Mouse (Mus musculus) limb, embryonic 11.5 days (tissue): ENCODE measurements around the gene Dip2b. TPM values are rescaled to one million over a fixed set of nuclear protein-coding genes. Genes with fewer than 3 reads are reported as not detected.

ENCODE experiments used
- ATAC-seq: fragments of 200-750 bp; cut with Nextera tagmentation; 2 replicates; pipeline ENCODE4 v1.8.0; 2017; ENCODE audit warnings: low read depth; ENCODE audit not compliant: insufficient number of reproducible peaks, low FRiP score, low TSS enrichment
- DNase-seq: peaks from one replicate; pipeline ENCODE4 v3.0.0-alpha.2; 2015; ENCODE audit warnings: low spot score
- H3K27ac ChIP-seq: fragments of 300-500 bp; sonication (generic); replicated peaks from 2 replicates; pipeline ENCODE4 v1.5.1; 2014; ENCODE audit warnings: low read depth, mild to moderate bottlenecking, low read length
- H3K27me3 ChIP-seq: fragments of 300-500 bp; sonication (generic); 2 replicates; pipeline ENCODE4 v1.6.1; 2014; ENCODE audit warnings: mild to moderate bottlenecking, low read length, mixed read lengths; ENCODE audit not compliant: control insufficient read depth, insufficient read depth
- H3K36me3 ChIP-seq: fragments of 300-500 bp; sonication (generic); 2 replicates; pipeline ENCODE4 v1.6.1; 2014; ENCODE audit warnings: mild to moderate bottlenecking, low read length, moderate library complexity, mixed read lengths; ENCODE audit not compliant: control insufficient read depth, insufficient read depth
- H3K4me1 ChIP-seq: fragments of 300-500 bp; sonication (generic); 2 replicates; pipeline ENCODE4 v1.6.1; 2014; ENCODE audit warnings: low read length, mixed read lengths; ENCODE audit not compliant: control insufficient read depth, insufficient read depth
- H3K4me2 ChIP-seq: fragments of 300-500 bp; sonication (generic); 2 replicates; pipeline ENCODE4 v1.6.1; 2014; ENCODE audit warnings: low read depth, mild to moderate bottlenecking, moderate library complexity; ENCODE audit not compliant: severe bottlenecking
- H3K4me3 ChIP-seq: fragments of 300-500 bp; sonication (generic); 2 replicates; pipeline ENCODE4 v1.5.1; 2014; ENCODE audit warnings: low read depth, low read length
- H3K9ac ChIP-seq: fragments of 300-500 bp; sonication (generic); 2 replicates; pipeline ENCODE4 v1.6.1; 2014; ENCODE audit warnings: mild to moderate bottlenecking, low read length
- H3K9me3 ChIP-seq: fragments of 300-500 bp; sonication (generic); 2 replicates; pipeline ENCODE4 v1.6.1; 2016; ENCODE audit warnings: low read length; ENCODE audit not compliant: control insufficient read depth
- WGBS: fragments of 180-500 bp; shearing (Covaris S2); extraction: QIAGEN DNeasy Blood & Tissue Kit; methylation state at CpG from one replicate; pipeline ENCODE4 v1.1.7; 2014; 5-methylcytosine and 5-hydroxymethylcytosine counted together
- polyA plus RNA-seq: library from polyadenylated mRNA; unstranded; fragments of >200 nt; fragmentation: Nextera tagmentation; extraction: Ambion mirVana; gene quantifications from 2 replicates; pipeline ENCODE4 v1.2.1, GENCODE M21; 2014

The Dip2b gene
- polyA plus RNA-seq, 1 experiment from 2014 or later = 18.5 TPM

DNA sequence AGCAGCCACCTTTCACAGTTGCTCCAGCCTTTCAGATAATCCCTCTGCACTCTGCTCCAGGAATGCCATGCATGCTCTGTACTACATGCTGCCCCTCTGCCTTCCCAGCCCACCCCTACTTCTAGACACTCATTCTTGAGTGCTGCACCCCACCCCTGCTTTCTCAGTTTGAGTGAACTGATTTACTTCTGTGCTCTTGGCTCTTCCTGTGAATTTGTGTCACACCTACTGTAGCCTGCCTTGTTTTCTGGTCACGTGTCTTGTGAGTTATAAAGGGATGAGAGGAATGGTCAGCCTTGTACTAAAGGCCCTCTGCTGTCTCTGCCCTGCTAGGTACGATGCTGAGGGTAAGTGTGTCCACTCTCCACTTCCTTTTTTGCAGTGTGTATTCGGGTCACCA lies 163.3 kb downstream of the Dip2b start:
- H3K9me3 ChIP-seq = no peaks in the 10 kb centered on the region
- H3K27ac ChIP-seq = no peak overlapping the region
- DNase-seq (no peak), ATAC-seq (no peak)
- H3K9ac ChIP-seq = no peak overlapping the region
- no peaks in the 10 kb centered on the region for H3K4me1 ChIP-seq
- H3K4me2 ChIP-seq = no peak overlapping the region
- no peak overlapping the region for H3K4me3 ChIP-seq
- WGBS = 93% methylated on average over 3 of the region's 3 CpGs
- no peaks in the 10 kb centered on the region for H3K27me3 ChIP-seq
- peaks cover 5% of the 10 kb centered on the region; the same call in 1 of the 2 replicates for H3K36me3 ChIP-seq

DNA sequence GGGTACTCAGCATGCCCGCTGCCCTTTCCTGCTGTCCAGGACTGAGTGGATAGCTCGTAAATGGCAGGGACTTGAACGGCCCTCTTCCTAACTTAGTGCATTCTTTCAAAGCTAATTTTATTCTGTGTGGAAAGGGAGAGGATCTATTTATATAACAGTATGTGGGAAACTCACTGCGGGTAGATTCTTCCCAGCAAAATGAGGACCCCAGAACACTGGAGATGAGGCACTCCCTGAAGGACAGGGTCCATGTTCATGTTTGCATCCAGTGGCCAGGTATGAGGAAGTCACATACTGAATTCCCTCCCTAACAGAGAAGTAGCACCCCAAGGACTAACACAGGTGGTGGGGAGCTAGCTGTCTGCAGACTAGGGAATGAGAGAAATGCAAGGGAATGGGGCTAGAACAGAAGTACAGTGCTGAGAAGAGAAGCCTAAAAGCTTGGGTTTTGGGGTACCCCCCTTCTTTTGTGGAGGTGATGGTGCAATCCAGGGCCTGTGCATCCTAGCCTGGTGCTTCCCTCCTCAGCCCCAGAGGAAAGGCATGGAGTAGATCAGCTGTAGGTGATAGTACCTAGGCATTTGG lies 164.1 kb downstream of the Dip2b start:
- WGBS = 90% methylated on average over 4 of the region's 4 CpGs
- Histone ChIP-seq H3K36me3 (peaks cover 2% of the 10 kb centered on the region; the same call in 1 of the 2 replicates), H3K27me3 (no peaks in the 10 kb centered on the region), H3K4me2 (no peak overlapping the region), H3K4me3 (no peak overlapping the region), H3K4me1 (no peaks in the 10 kb centered on the region), H3K9ac (no peak overlapping the region), H3K27ac (no peak overlapping the region), H3K9me3 (no peaks in the 10 kb centered on the region)
- no peak for DNase-seq
- ATAC-seq = no peak

DNA sequence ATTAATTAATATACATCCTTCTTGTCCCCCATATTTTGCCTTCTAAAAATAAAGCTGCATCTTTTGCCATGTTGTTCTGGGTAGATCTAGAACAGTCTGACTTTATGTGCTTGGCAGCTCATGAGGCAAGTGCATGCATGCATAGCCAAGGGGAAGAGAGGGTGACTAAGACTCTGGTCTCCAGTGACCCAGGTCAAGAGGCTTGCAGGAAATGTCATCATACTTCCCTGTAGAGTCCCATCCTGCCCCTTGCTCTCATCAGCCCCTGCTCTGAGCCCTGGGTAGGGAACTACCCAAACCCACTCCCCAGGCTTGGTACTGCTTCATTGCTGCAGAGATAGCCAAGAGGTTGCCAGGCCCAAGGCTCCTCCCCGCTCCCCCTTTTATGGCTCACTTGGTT lies 166.1 kb downstream of the Dip2b start:
- Histone ChIP-seq H3K27ac (no peak overlapping the region), H3K9me3 (no peaks in the 10 kb centered on the region), H3K4me2 (no peak overlapping the region), H3K27me3 (no peaks in the 10 kb centered on the region), H3K36me3 (peaks cover 6% of the 10 kb centered on the region; the same call in 1 of the 2 replicates), H3K4me1 (no peaks in the 10 kb centered on the region), H3K9ac (no peak overlapping the region), H3K4me3 (no peak overlapping the region)
- no peak for DNase-seq
- ATAC-seq = no peak
- 78% methylated on average over 1 of the region's 1 CpGs for WGBS

DNA sequence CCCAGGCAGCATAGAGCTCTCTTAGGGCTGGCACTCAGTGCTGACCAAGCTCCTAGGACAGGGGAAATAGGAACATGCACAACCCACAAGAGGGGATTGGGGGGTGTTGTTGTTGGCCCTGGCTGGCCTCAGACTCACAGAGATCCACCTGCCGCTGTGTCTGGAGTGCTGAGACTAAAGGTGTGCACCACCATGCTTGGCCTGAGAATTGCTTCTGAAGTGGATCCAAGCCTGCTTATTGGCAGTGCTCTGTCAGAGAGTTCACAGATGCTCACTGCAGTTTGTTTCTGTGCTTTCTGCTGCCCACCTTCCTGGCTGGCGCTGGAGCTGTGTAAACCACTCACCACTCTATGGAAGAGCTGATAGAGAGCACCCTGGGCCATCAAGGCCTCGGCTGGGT lies 171.5 kb downstream of the Dip2b start:
- no peak overlapping the region for H3K4me3 ChIP-seq
- no peaks in the 10 kb centered on the region for H3K27me3 ChIP-seq
- H3K9ac ChIP-seq = no peak overlapping the region
- no peak for DNase-seq
- 95% methylated on average over 3 of the region's 3 CpGs for WGBS
- no peaks in the 10 kb centered on the region for H3K4me1 ChIP-seq
- H3K9me3 ChIP-seq = no peaks in the 10 kb centered on the region
- ATAC-seq = no peak
- H3K27ac ChIP-seq = no peak overlapping the region
- no peak overlapping the region for H3K4me2 ChIP-seq
- peaks cover 23% of the 10 kb centered on the region for H3K36me3 ChIP-seq

DNA sequence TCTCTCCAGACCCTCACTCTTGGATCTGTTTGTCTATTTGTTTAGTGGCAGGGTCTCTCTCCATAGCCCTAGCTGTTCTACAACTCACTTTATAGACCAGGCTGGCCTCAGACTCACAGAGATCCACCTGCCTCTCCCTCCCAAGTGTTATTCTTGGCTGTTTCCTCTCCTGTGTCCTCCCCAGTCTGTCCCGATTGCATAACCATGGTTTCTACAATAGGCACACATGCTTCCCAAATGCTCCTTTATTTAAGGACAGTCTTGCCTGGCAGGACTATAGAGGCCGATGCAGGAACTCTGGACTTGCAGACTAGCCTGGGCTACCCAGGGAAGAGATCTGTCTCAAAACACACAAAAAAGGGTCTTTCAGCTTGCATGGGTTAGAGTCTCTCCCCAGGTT lies 174.9 kb downstream of the Dip2b start:
- no peak for ATAC-seq
- no peak overlapping the region for H3K27ac ChIP-seq

DNA sequence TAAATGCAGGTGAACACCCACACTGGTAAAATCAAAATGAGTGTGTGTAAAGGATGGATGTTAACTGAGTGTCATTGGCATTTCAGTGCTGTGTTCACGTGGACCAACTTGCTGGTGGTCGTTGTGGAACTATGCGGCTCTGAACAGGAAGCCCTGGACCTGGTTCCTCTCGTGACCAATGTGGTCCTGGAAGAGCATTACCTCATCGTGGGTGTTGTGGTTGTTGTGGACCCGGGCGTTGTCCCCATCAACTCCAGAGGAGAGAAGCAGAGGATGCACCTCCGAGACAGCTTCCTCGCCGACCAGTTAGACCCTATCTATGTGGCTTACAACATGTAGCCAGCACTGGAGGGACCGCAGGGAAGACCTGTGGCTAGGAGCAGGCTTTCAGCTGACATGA lies 176.6 kb downstream of the Dip2b start:
- H3K4me2 ChIP-seq = no peak overlapping the region
- no peaks in the 10 kb centered on the region for H3K27me3 ChIP-seq
- H3K9ac ChIP-seq = no peak overlapping the region
- DNase-seq = no peak
- no peak overlapping the region for H3K27ac ChIP-seq
- no peaks in the 10 kb centered on the region for H3K4me1 ChIP-seq
- peaks cover 26% of the 10 kb centered on the region for H3K36me3 ChIP-seq
- no peak for ATAC-seq
- 97% methylated on average over 11 of the region's 11 CpGs for WGBS
- no peak overlapping the region for H3K4me3 ChIP-seq
- H3K9me3 ChIP-seq = no peaks in the 10 kb centered on the region

More for the DNA sequence above, 174.9 kb downstream of the Dip2b start:
- 97% methylated on average over 2 of the region's 2 CpGs for WGBS
- no peak for DNase-seq
- no peak overlapping the region for H3K4me2 ChIP-seq
- peaks cover 32% of the 10 kb centered on the region for H3K36me3 ChIP-seq
- no peaks in the 10 kb centered on the region for H3K27me3 ChIP-seq
- H3K9me3 ChIP-seq = no peaks in the 10 kb centered on the region
- H3K9ac ChIP-seq = no peak overlapping the region
- H3K4me1 ChIP-seq = no peaks in the 10 kb centered on the region
- no peak overlapping the region for H3K4me3 ChIP-seq

DNA sequence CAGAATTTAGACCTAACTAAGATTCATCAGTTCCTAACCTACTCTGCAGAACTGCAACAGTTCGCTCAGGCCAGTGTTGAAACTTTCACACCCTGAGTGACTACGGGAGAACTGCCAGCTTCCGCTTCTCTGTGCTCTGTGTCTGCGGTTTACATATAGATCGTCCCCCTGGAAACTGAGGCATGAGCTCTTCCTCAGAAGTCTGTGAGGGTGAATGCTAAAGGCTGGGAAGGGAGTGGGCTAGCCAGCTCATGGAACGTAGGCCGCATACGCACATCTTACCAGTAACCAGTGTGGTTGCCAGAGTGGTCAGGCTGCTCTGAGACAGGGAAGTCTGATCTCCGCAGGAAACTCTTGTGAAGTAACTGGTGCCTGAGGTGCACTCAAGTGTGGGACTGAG lies 177.7 kb downstream of the Dip2b start:
- Histone ChIP-seq H3K4me1 (no peaks in the 10 kb centered on the region), H3K9me3 (no peaks in the 10 kb centered on the region), H3K4me3 (no peak overlapping the region), H3K4me2 (no peak overlapping the region), H3K9ac (no peak overlapping the region), H3K27me3 (no peaks in the 10 kb centered on the region), H3K27ac (no peak overlapping the region), H3K36me3 (peaks cover 19% of the 10 kb centered on the region)
- WGBS = 95% methylated on average over 9 of the region's 9 CpGs
- no peak for DNase-seq
- no peak for ATAC-seq

DNA sequence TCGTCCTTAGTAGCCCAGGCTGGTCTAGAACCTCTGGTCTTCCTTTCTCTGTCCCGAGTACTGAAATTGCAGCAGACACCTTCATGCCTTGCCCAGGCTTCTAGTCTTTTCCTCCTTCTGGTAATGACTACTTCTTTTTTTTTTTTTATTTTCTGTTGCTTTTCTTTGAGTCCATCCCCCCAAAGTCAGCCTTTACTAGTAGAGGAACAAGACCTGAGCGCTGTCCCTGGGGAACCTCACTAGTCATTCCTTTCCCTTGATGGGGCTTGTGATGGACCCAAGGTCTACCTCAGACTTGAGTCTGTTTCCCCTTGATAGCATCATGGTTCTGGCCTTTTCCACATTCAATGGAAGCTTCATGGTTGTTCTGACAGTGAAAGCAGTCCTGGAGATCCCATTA lies 179.6 kb downstream of the Dip2b start:
- Histone ChIP-seq H3K27ac (no peak overlapping the region), H3K27me3 (no peaks in the 10 kb centered on the region), H3K4me3 (no peak overlapping the region), H3K36me3 (peaks cover 11% of the 10 kb centered on the region; the same call in 1 of the 2 replicates), H3K9me3 (no peaks in the 10 kb centered on the region; the same call in 1 of the 2 replicates), H3K9ac (no peak overlapping the region), H3K4me2 (no peak overlapping the region), H3K4me1 (no peaks in the 10 kb centered on the region)
- no peak for DNase-seq
- no peak for ATAC-seq
- 98% methylated on average over 3 of the region's 3 CpGs for WGBS

DNA sequence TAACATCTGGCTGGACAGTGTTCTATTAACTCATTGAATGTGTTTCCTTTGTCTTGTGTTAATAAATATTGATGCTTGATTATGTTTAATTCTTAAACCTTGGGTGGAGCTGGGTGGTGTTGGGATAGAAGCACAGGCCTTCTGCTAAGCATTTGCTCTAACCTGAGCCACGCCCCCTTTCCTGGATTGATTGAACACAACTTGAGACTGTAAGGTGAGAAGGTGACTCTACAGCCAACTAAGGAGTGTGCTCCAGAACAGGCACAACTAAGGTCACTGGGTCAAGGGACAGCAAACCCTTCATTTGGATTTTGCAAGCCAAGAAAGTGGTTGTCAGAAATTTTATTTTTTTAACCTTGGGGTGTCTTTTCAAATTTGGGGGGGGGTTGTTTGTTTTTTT lies 180.9 kb downstream of the Dip2b start:
- no peaks in the 10 kb centered on the region for H3K4me1 ChIP-seq
- H3K4me3 ChIP-seq = no peak overlapping the region
- no peak for ATAC-seq
- DNase-seq = peak; percentile 31
- peaks cover 11% of the 10 kb centered on the region; the same call in 1 of the 2 replicates for H3K36me3 ChIP-seq
- H3K4me2 ChIP-seq = no peak overlapping the region
- H3K9ac ChIP-seq = no peak overlapping the region
- 57% methylated on average over 1 of the region's 1 CpGs for WGBS
- no peaks in the 10 kb centered on the region for H3K27me3 ChIP-seq
- no peak overlapping the region for H3K27ac ChIP-seq
- no peaks in the 10 kb centered on the region; the same call in 1 of the 2 replicates for H3K9me3 ChIP-seq
